Mouse (Mus musculus) stomach, embryonic 16.5 days (tissue): ENCODE results near the gene Gm5930. TPM values are rescaled to one million over a fixed set of nuclear protein-coding genes. Genes with fewer than 3 reads are reported as not detected.
"Not testable (repeated sequence)": the region's sequence is repeated elsewhere in the genome, so short reads cannot be mapped to it uniquely, and the experiment has no call there.

Experiments
- ATAC-seq: fragments of 200-750 bp; cut with Nextera tagmentation; 2 replicates; pipeline ENCODE4 v1.8.0; 2017; ENCODE audit warnings: moderate number of reproducible peaks, moderate TSS enrichment; ENCODE audit not compliant: insufficient read depth, low FRiP score
- H3K27ac ChIP-seq: fragments of 300-500 bp; sonication (generic); 2 replicates; pipeline ENCODE4 v1.5.1; 2014; ENCODE audit warnings: low read length
- H3K27me3 ChIP-seq: fragments of 300-500 bp; sonication (generic); 2 replicates; pipeline ENCODE4 v1.6.1; 2014; ENCODE audit warnings: low read length, control low read depth, mixed read lengths; ENCODE audit not compliant: control insufficient read depth, insufficient read depth
- H3K36me3 ChIP-seq: fragments of 300-500 bp; sonication (generic); 2 replicates; pipeline ENCODE4 v1.6.1; 2014; ENCODE audit warnings: low read length; ENCODE audit not compliant: control insufficient read depth, insufficient read depth
- H3K4me1 ChIP-seq: fragments of 300-500 bp; sonication (generic); 2 replicates; pipeline ENCODE4 v1.6.1; 2014; ENCODE audit warnings: low read length, control low read depth, mixed read lengths; ENCODE audit not compliant: control insufficient read depth, insufficient read depth
- H3K4me2 ChIP-seq: fragments of 300-500 bp; sonication (generic); 2 replicates; pipeline ENCODE4 v1.6.1; 2014; ENCODE audit warnings: low read depth, low read length, mixed read lengths
- H3K4me3 ChIP-seq: fragments of 300-500 bp; sonication (generic); replicated peaks from 2 replicates; pipeline ENCODE4 v1.5.1; 2014; ENCODE audit warnings: mild to moderate bottlenecking, low read length
- H3K9ac ChIP-seq: fragments of 300-500 bp; sonication (generic); 2 replicates; pipeline ENCODE4 v1.6.1; 2014; ENCODE audit warnings: low read length
- H3K9me3 ChIP-seq: fragments of 300-500 bp; sonication (generic); replicated peaks from 2 replicates; pipeline ENCODE4 v1.6.1; 2016; ENCODE audit warnings: low read length, control low read depth; ENCODE audit not compliant: control insufficient read depth
- WGBS: fragments of 180-500 bp; shearing (Covaris S2); extraction: QIAGEN DNeasy Blood & Tissue Kit; methylation state at CpG from one replicate; pipeline ENCODE4 v1.1.7; 2014; 5-methylcytosine and 5-hydroxymethylcytosine counted together
- polyA plus RNA-seq: library from polyadenylated mRNA; unstranded; fragments of >200 nt; fragmentation: Nextera tagmentation; extraction: Ambion mirVana; gene quantifications from 2 replicates; pipeline ENCODE4 v1.2.1, GENCODE M21; 2015

The Gm5930 gene
- polyA plus RNA-seq: not detected in 2 replicates

DNA sequence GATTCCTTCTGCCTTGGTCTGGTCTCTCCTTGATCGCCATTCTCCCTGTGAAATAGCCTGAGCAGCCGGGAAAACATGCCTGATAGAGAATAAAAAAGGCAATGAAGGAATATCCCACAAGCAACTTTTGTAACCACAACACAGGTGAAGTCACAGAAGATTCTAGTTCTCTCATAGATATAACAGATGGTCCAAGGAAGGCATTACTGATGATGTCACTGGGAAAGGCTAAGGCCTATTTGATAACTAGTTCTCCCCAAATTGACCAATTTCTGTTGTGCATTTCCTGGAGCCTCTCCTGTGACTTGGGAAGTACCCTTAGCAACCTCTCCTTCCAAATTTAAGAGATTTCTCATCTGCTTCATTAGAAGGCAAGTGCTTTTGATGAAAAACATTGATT lies at the start of gene Gm5930:
Gm5930 (minus strand) TSS at position 101 of the 400 bp plus-strand sequence.
- no CpG with 5 or more reads among the region's 2 CpGs for WGBS
- not testable (repeated sequence) for H3K4me2 ChIP-seq, H3K27ac ChIP-seq, ATAC-seq, H3K36me3 ChIP-seq, H3K9ac ChIP-seq, H3K4me3 ChIP-seq, H3K4me1 ChIP-seq, H3K9me3 ChIP-seq, H3K27me3 ChIP-seq

DNA sequence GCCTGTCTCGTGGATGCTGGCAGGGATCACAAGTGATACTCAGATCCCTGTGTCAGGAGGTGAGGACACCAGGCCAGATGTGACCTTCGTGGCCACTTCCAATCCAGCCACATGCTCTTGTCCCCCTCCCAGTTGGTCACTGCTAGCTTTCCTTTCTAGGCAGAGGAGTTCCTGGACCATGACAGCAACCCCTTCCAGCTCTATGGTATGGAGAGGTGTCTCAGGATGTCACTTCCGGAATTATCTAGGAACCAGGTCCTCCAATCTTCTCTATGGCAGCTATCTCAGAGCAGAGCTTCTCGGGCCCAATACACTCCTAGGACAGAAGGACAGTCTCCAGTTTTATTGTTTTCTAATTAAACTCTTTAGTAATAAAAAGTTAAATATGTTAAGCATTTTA lies 45.8 kb upstream of the Gm5930 start:
- WGBS: 72% methylated on average over 4 of the region's 4 CpGs
- not testable (repeated sequence) for H3K9ac ChIP-seq, ATAC-seq

DNA sequence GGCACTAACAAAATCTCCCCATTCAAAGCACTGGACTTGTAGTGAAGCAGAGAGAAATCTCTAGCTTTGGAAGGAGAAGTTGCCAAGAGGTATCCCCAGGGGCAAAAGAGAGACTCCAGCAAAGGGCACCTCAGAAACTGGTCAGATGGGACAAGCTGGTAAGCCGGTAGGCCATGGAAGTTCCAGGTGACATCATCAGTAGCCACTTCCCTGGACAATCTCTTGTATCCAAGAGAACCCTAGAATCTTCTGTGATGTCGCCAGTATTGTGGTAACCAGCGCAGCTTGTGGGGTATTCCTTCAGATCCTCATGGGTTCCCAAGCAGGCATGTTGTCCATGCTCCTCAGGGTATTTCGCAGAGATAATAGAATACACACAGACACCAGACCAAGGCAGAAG lies 26.7 kb upstream of the Gm5930 start, which contains the start of gene Gm8229:
Gm8229 (plus strand) TSS at position 301 of the 400 bp plus-strand sequence.
- WGBS: 86% methylated on average over 4 of the region's 4 CpGs
- not testable (repeated sequence) for ATAC-seq, H3K36me3 ChIP-seq, H3K9me3 ChIP-seq, H3K4me3 ChIP-seq, H3K9ac ChIP-seq, H3K27me3 ChIP-seq, H3K27ac ChIP-seq, H3K4me1 ChIP-seq, H3K4me2 ChIP-seq

More for the DNA sequence above, 45.8 kb upstream of the Gm5930 start:
- not testable (repeated sequence) for H3K27ac ChIP-seq, H3K4me3 ChIP-seq, H3K4me1 ChIP-seq, H3K4me2 ChIP-seq, H3K9me3 ChIP-seq, H3K27me3 ChIP-seq, H3K36me3 ChIP-seq

GRCm38 (mm10) chr14:44362301-44362700 lies 23.9 kb upstream of the Gm5930 start:
- H3K9me3 ChIP-seq, H3K4me3 ChIP-seq, H3K36me3 ChIP-seq, H3K27me3 ChIP-seq, H3K27ac ChIP-seq, H3K4me2 ChIP-seq, ATAC-seq, H3K4me1 ChIP-seq, H3K9ac ChIP-seq: not testable (repeated sequence)

DNA sequence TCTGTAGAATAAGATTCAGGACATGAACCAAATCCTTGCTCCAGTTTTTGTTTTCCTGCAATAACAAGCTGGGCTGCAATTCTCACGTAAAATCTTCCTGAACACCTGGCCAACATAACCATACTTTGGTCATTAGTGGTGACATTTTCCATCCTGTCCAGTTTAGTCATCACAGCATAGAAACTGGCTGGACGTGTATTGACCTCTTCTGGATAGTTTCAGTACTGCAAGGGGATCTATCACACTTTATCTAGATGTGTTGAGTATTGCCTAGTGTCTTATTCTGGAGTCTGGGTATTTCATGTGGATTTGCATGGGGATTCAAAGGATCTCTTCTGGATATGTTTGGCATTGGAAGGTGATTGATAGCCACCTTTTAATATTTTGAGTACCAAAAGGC lies 23.0 kb upstream of the Gm5930 start:
- not testable (repeated sequence) for ATAC-seq, H3K9ac ChIP-seq, H3K4me3 ChIP-seq, H3K27me3 ChIP-seq, H3K4me1 ChIP-seq, H3K4me2 ChIP-seq, H3K36me3 ChIP-seq, H3K9me3 ChIP-seq, H3K27ac ChIP-seq
- WGBS: 27% methylated on average over 2 of the region's 2 CpGs

GRCm38 (mm10) chr14:44312049-44312448 lies 26.3 kb downstream of the Gm5930 start:
- H3K27me3 ChIP-seq, H3K9me3 ChIP-seq, H3K4me2 ChIP-seq, H3K9ac ChIP-seq, H3K27ac ChIP-seq, H3K36me3 ChIP-seq, H3K4me1 ChIP-seq, H3K4me3 ChIP-seq, ATAC-seq: not testable (repeated sequence)
- WGBS: 72% methylated on average over 4 of the region's 4 CpGs

DNA sequence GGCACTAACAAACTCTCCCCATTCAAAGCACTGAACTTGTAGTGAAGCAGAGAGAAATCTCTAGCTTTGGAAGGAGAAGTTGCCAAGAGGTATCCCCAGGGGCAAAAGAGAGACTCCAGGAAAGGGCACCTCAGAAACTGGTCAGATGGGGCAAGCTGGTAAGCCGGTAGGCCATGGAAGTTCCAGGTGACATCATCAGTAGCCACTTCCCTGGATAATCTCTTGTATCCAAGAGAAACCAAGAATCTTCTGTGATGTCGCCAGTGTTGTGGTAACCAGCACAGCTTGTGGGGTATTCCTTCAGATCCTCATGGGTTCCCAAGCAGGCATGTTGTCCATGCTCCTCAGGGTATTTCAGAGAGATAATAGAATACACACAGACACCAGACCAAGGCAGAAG lies 53.1 kb downstream of the Gm5930 start, which contains the start of gene Gm8220:
Gm8220 (plus strand) TSS at position 301 of the 400 bp plus-strand sequence.
- not testable (repeated sequence) for ATAC-seq, H3K4me2 ChIP-seq, H3K4me1 ChIP-seq, H3K36me3 ChIP-seq, H3K9ac ChIP-seq, H3K27ac ChIP-seq, H3K4me3 ChIP-seq, H3K27me3 ChIP-seq, H3K9me3 ChIP-seq
- 91% methylated on average over 2 of the region's 2 CpGs for WGBS

Other genes starting within 250 kb of the Gm5930 start
- 1.4 and 1.5 TPM in 2 replicates for gene Ear2, start 235.9 kb downstream of the Gm5930 start, polyA plus RNA-seq
- gene Gm3327, start 214.7 kb downstream of the Gm5930 start, polyA plus RNA-seq: not detected in 2 replicates
- not detected in 2 replicates for gene Gm8212, start 140.9 kb downstream of the Gm5930 start, polyA plus RNA-seq
- gene 4930503E14Rik, start 125.3 kb downstream of the Gm5930 start, polyA plus RNA-seq: not detected in 2 replicates
- not detected in 2 replicates for gene Gm8220, start 53.0 kb downstream of the Gm5930 start, polyA plus RNA-seq
- not detected in 2 replicates for gene Gm8229, start 26.8 kb upstream of the Gm5930 start, polyA plus RNA-seq
- not detected in 2 replicates for gene Gm3371, start 72.1 kb upstream of the Gm5930 start, polyA plus RNA-seq
- not detected in 2 replicates for gene Gm8232, start 95.1 kb upstream of the Gm5930 start, polyA plus RNA-seq
- not detected in 2 replicates for gene BC061237, start 153.9 kb upstream of the Gm5930 start, polyA plus RNA-seq
- gene Gm17093, start 179.7 kb upstream of the Gm5930 start, polyA plus RNA-seq: not detected in 2 replicates
- not detected in 2 replicates for gene Gm8247, start 244.6 kb upstream of the Gm5930 start, polyA plus RNA-seq